Mouse (Mus musculus): ENCODE measurements around the gene Brca1.

DNA sequence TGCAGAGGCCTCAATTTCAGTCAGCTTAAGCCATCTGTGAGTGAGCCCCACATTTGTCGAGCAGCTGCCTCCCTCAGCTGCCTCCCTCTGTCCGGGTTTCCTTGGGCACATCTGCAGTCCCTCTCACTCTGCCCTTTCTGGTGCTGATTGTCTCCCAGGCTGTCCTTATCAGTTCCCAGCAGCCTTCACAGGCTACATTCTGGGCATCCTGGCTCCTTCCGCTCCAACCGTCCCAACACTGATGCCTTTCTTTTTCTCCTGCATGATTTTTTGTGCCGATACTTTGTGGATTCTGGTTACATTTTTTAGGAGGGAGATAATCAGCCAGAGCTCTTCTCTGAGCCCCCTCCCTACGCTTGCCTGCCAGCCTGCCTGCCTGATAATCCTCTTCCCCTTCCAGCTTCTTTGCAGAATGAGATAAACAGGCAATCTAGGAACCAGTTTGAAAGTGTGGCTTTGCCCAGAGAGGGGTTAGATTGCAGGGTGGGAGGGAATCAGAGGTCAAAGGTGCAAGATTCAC is 66.2 kb downstream of the Brca1 start:
- TF ChIP-seq CTCF (IDR thresholded peaks at IDR 0.05) (no peak), EP300 (IDR thresholded peaks at IDR 0.05) (no peak)

Data from lung, postnatal 0 days (tissue).